Mouse (Mus musculus): ENCODE results near the gene Isyna1.

DNA sequence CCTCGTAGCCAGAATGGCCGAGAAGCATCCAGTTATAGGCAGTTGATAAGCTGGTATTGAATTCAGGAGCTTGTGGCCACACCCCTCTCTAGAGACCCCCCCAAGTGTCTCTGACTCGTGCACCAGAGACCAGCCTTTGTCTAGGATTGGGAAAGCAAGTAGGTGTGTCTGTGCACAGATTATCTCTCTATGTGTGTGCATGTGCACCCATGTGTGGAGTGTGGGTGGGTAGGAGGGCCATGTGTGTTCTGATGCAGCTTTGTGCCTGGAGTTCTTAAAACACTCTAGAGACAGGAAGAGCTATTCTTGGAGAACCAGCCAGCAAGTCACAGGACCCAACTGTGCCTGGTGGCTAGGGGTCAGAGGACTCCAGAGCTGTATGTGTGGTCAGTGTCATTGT is 33.6 kb upstream of the Isyna1 start:
- TF ChIP-seq POLR2A (IDR thresholded peaks at IDR 0.05; ENCODE audit: borderline replicate concordance, extremely low read depth, low read depth, low read length) (no peak), CTCF (IDR thresholded peaks at IDR 0.05; ENCODE audit: insufficient read depth, low read length) (no peak)
